Mouse (Mus musculus): ENCODE measurements around the gene Fhod1. TPM values are rescaled to one million over a fixed set of nuclear protein-coding genes. Genes with fewer than 3 reads are reported as not detected.

The Fhod1 gene
- total RNA-seq, 2 experiments from 2014 or later = 6.5 to 9.6 TPM

GRCm38 (mm10) chr8:105280567-105280966, 67.2 kb downstream of the Fhod1 start:
- intact Hi-C loops (cut with DNase I) = loop anchor here (2.0 kb wide), 1 partner anchor 22 kb away; no protein-coding TSS in a partner anchor
- DNase-seq = no peak

Small RNA genes within 50 kb of the gene (microRNA-seq; reads per million reads assigned to microRNA genes)
- gene Gm27320 (ENCODE audit: borderline number of aligned reads in 2 of 2) = 0 reads per million in 2 experiments
- 2,001 to 2,628 reads per million in 2 experiments for gene Mir328 (ENCODE audit: borderline number of aligned reads in 2 of 2)

Other genes with a start within 250 kb of the Fhod1 start
- gene Ces4a, start 216.2 kb downstream of the Fhod1 start, total RNA-seq (2021) = not detected
- gene Cbfb, start 177.3 kb downstream of the Fhod1 start, total RNA-seq (2021) = 10 to 100 TPM; 21.5 to 24.1 TPM
- gene D230025D16Rik, start 122.8 kb downstream of the Fhod1 start, total RNA-seq (2021) = 10 to 100 TPM; 19.1 to 20.8 TPM
- gene B3gnt9, start 92.8 kb downstream of the Fhod1 start, total RNA-seq (2021) = 1 to 10 TPM; 4.4 to 5.7 TPM
- gene Tradd, start 83.3 kb downstream of the Fhod1 start, total RNA-seq (2021) = 1 to 10 TPM; 4.9 to 5.8 TPM
- 1 to 10 TPM; 2.3 to 3.4 TPM for gene Fbxl8, start 83.3 kb downstream of the Fhod1 start, total RNA-seq (2021)
- 1 to 10 TPM; 1.6 to 2.6 TPM for gene Hsf4, start 78.2 kb downstream of the Fhod1 start, total RNA-seq (2021)
- gene Nol3, start 71.8 kb downstream of the Fhod1 start, total RNA-seq (2021) = 10 to 100 TPM; 19.3 to 22.1 TPM
- gene 4931428F04Rik, start 58.1 kb downstream of the Fhod1 start, total RNA-seq (2021) = under 1 TPM; 0.70 to 0.97 TPM
- gene Exoc3l, start 51.9 kb downstream of the Fhod1 start, total RNA-seq (2021) = 1 to 10 TPM; 6.4 to 7.7 TPM
- gene E2f4, start 50.3 kb downstream of the Fhod1 start, total RNA-seq (2021) = 10 to 100 TPM; 18.9 to 20.0 TPM
- 1 to 10 TPM; 1.2 to 1.3 TPM for gene Elmo3, start 42.4 kb downstream of the Fhod1 start, total RNA-seq (2021)
- 1 to 10 TPM; 1.2 to 1.3 TPM for gene Lrrc29, start 21.7 kb downstream of the Fhod1 start, total RNA-seq (2021)
- gene Tmem208, start 21.6 kb downstream of the Fhod1 start, total RNA-seq (2021) = 10 to 100 TPM; 22.1 to 24.0 TPM
- under 1 TPM; 0.44 to 0.62 TPM for gene Slc9a5, start 890 bp upstream of the Fhod1 start, total RNA-seq (2021)
- not detected for gene Plekhg4, start 25.3 kb upstream of the Fhod1 start, total RNA-seq (2021)
- under 1 TPM; 0.24 to 0.53 TPM for gene Kctd19, start 65.5 kb upstream of the Fhod1 start, total RNA-seq (2021)
- gene Lrrc36, start 65.6 kb upstream of the Fhod1 start, total RNA-seq (2021) = under 1 TPM; 0.41 to 0.56 TPM
- 10 to 100 TPM; 43.3 to 45.7 TPM for gene Tppp3, start 123.6 kb upstream of the Fhod1 start, total RNA-seq (2021)
- 10 to 100 TPM; 14.5 to 14.9 TPM for gene Zdhhc1, start 148.9 kb upstream of the Fhod1 start, total RNA-seq (2021)
- not detected for gene Hsd11b2, start 170.8 kb upstream of the Fhod1 start, total RNA-seq (2021)
- 10 to 100 TPM; 51.7 to 53.4 TPM for gene Atp6v0d1, start 218.1 kb upstream of the Fhod1 start, total RNA-seq (2021)

Measured in heart, postnatal 36 days (tissue).